Mouse (Mus musculus): ENCODE results near the gene Hoxc10. TPM values are rescaled to one million over a fixed set of nuclear protein-coding genes. Genes with fewer than 3 reads are reported as not detected.

Hoxc10 gene
- total and polyA plus RNA-seq, 2 experiments from 2014 or later = not detected

DNA sequence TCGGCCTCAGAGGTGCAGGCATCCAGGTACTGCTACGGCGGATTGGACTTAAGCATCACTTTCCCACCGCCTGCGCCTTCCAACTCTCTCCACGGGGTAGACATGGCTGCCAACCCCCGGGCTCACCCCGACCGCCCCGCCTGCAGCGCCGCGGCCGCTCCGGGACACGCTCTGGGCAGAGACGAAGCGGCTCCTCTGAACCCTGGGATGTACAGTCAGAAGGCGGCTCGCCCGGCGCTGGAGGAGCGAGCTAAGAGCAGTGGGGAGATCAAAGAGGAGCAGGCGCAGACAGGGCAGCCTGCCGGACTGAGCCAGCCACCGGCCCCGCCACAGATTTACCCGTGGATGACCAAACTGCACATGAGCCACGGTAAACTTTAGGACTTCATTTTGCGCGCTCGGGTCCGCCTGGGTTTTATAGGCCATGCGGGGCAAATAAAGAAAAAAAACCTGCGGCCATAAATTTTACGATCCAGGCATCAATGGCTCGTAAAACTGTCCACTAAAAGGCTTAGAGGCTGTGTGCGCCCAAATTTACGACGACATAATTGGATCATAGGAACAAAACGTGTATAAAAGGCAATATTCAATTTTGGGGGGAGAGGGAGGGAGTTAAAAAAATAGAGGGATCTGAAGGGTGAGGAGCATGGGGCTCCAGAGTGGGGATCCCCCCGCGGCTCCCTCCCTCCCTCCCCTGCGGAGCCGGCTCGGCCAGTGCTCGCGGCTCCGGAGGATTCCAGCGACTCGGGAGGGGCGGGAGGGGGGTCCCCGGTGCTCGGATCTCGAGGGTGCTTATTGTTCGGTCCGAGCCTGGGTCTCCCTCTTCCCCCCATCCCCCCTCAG is 47.8 kb downstream of the Hoxc10 start:
- DNase-seq (ENCODE audit: low spot score) = no peak
- no peak overlapping the region for H3K9ac ChIP-seq (replicated peaks; ENCODE audit: low read length, poor library complexity, severe bottlenecking)
- WGBS = under 1% methylated on average over 51 of the region's 57 CpGs
- no peak for TF ChIP-seq CTCF (IDR thresholded peaks at IDR 0.05)
- no peaks in the 10 kb centered on the region for H3K9me3 ChIP-seq (ENCODE audit: low read length)
- no peaks in the 10 kb centered on the region for H3K4me1 ChIP-seq (ENCODE audit: insufficient read depth, low read length)
- peaks cover 96% of the 10 kb centered on the region for H3K27me3 ChIP-seq (ENCODE audit: insufficient read depth, low read length)
- H3K4me3 ChIP-seq (ENCODE audit: low read depth, low read length) = 0 out of 2 replicates have a peak overlapping the region, but pooled peaks have one; percentile 1
- H3K27ac ChIP-seq (ENCODE audit: low read depth, low read length) = no peak overlapping the region
- no peaks in the 10 kb centered on the region for H3K36me3 ChIP-seq (ENCODE audit: insufficient read depth, low read length)
- H3K4me2 ChIP-seq (ENCODE audit: low read depth, low read length, poor library complexity, severe bottlenecking) = peak overlapping the region; percentile 16; the same call in 1 of the 2 replicates
- ATAC-seq (ENCODE audit: low FRiP score) = peak; percentile 23; the same call in 1 of the 2 replicates

DNA sequence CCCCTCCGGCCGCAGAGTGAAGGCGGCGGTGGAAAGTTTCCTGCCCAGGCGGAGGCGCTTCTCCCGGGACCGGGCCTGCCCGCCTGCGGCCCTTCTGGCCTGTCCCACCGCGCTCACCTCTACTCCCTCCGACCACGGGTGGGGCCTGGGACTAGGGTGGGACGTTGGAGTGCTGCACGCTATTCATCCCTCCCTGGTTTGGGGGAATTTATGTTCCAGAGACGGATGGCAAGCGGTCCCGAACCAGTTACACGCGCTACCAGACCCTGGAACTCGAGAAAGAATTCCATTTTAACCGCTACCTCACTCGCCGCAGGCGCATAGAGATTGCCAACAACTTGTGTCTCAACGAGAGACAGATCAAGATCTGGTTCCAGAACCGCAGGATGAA is 48.4 kb downstream of the Hoxc10 start:
- Histone ChIP-seq H3K9ac (replicated peaks; ENCODE audit: low read length, poor library complexity, severe bottlenecking) (no peak overlapping the region), H3K4me2 (ENCODE audit: low read depth, low read length, poor library complexity, severe bottlenecking) (no peak overlapping the region), H3K27me3 (ENCODE audit: insufficient read depth, low read length) (peaks cover 97% of the 10 kb centered on the region), H3K4me1 (ENCODE audit: insufficient read depth, low read length) (no peaks in the 10 kb centered on the region), H3K36me3 (ENCODE audit: insufficient read depth, low read length) (no peaks in the 10 kb centered on the region), H3K4me3 (ENCODE audit: low read depth, low read length) (no peak overlapping the region), H3K27ac (ENCODE audit: low read depth, low read length) (no peak overlapping the region), H3K9me3 (ENCODE audit: low read length) (no peaks in the 10 kb centered on the region)
- TF ChIP-seq CTCF (IDR thresholded peaks at IDR 0.05) = no peak
- ATAC-seq (ENCODE audit: low FRiP score) (no peak), DNase-seq (ENCODE audit: low spot score) (no peak)
- under 1% methylated on average over 20 of the region's 28 CpGs for WGBS

DNA sequence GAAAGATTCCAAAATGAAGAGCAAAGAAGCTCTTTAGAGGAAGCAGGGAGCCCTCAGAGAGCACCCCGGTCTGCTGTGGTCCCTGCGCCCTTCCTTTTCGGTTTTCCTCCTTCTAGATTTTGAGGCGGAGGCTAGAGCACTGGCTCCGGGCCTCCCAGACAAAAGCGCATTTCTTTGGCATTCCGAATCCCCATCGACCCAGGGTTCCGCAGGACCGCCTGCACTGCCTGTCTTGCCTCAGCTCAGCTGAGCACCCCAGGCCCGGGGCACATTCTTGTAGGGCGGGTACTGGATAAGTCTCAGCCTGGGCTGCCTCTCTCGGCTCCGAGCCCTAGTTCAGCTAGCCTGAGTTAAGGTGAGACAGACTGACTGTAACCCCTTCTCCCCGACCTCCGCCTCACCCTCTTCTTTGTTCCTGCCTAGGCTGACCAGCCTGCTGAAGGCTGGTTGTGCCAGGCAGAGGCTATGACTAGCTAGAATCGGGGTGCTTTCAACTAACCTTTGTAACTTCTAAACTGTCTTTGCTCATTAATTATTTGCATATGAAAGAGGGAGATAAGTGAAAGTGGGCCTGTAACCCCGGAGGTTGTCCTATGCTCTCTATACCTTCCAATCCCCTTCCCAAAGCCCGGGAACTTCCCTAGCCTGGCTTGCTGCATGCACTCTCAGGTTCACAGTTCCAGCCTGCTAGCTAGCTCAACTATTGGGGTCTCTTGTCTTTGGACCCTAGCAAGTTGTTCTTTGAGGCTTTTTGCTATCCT is 49.0 kb downstream of the Hoxc10 start:
- no peak overlapping the region for H3K4me2 ChIP-seq (ENCODE audit: low read depth, low read length, poor library complexity, severe bottlenecking)
- DNase-seq (ENCODE audit: low spot score) = no peak
- no peaks in the 10 kb centered on the region for H3K9me3 ChIP-seq (ENCODE audit: low read length)
- H3K27ac ChIP-seq (ENCODE audit: low read depth, low read length) = no peak overlapping the region
- H3K4me1 ChIP-seq (ENCODE audit: insufficient read depth, low read length) = no peaks in the 10 kb centered on the region
- H3K27me3 ChIP-seq (ENCODE audit: insufficient read depth, low read length) = peaks cover 97% of the 10 kb centered on the region
- no peak overlapping the region for H3K9ac ChIP-seq (replicated peaks; ENCODE audit: low read length, poor library complexity, severe bottlenecking)
- TF ChIP-seq CTCF (IDR thresholded peaks at IDR 0.05) = no peak
- no peak overlapping the region for H3K4me3 ChIP-seq (ENCODE audit: low read depth, low read length)
- 3% methylated on average over 19 of the region's 19 CpGs for WGBS
- ATAC-seq (ENCODE audit: low FRiP score) = no peak
- no peaks in the 10 kb centered on the region for H3K36me3 ChIP-seq (ENCODE audit: insufficient read depth, low read length)

DNA sequence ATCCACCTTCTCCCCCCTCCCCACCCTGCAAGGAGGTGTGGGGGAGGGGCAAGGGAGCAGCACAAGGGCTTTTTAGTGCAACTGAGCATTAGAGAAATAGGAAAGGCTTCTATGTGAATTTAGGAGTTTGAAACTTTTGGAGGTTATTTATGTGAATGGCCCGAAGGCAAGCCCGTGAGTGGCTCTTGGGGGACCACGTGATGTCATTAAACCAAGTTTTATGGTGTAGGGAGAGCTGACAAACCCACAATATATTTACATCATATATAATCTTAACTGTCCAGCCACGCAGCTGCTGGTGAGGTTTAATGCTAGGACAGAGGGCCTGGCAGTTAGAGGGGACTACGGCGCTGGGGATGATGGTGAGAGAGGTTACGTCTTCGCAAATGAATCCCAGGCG is 52.0 kb downstream of the Hoxc10 start, which contains the start of gene Hoxc4:
Gene Hoxc4 (plus strand): TSS at position 299 of the 400 bp plus-strand sequence.
- H3K4me3 ChIP-seq (ENCODE audit: low read depth, low read length) = no peak within 1 kb of the TSS
- WGBS = 9% methylated on average over 9 of the region's 9 CpGs
- DNase-seq (ENCODE audit: low spot score) = no peak
- no peaks in the 10 kb centered on the region for H3K36me3 ChIP-seq (ENCODE audit: insufficient read depth, low read length)
- H3K9ac ChIP-seq (replicated peaks; ENCODE audit: low read length, poor library complexity, severe bottlenecking) = no peak within 1 kb of the TSS
- no peaks in the 10 kb centered on the region for H3K9me3 ChIP-seq (ENCODE audit: low read length)
- TF ChIP-seq CTCF (IDR thresholded peaks at IDR 0.05) = no peak
- H3K27me3 ChIP-seq (ENCODE audit: insufficient read depth, low read length) = peaks cover 100% of the 10 kb centered on the region
- ATAC-seq (ENCODE audit: low FRiP score) = no peak
- no peaks in the 10 kb centered on the region for H3K4me1 ChIP-seq (ENCODE audit: insufficient read depth, low read length)
- no peak within 1 kb of the TSS for H3K27ac ChIP-seq (ENCODE audit: low read depth, low read length)
- H3K4me2 ChIP-seq (ENCODE audit: low read depth, low read length, poor library complexity, severe bottlenecking) = no peak within 1 kb of the TSS

DNA sequence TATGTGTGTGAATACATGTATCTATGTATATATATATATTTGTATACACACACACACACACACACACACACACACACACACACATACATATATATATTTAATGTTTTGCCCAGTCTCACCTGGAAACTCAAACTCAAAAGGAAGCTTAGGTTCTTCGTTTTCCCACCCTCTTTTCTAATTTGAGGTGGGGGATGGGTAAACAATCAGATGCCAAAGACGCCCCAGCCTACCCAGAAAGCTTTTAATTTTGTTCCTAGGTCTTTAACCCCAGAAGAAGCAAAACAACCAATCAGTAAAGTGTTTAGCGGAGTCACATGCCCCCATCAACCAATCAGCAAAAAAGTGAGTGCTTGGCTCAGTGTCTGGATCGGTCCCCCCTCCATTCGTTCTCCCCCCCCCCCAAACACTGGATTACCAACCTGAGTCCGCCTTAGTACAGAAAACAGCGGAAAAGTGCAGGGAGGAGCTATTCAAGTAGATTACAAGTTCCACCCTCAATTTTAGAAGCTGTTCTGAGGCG is 54.4 kb downstream of the Hoxc10 start:
- Histone ChIP-seq H3K4me2 (ENCODE audit: low read depth, low read length, poor library complexity, severe bottlenecking) (no peak overlapping the region), H3K9me3 (ENCODE audit: low read length) (no peaks in the 10 kb centered on the region), H3K27me3 (ENCODE audit: insufficient read depth, low read length) (peaks cover 99% of the 10 kb centered on the region), H3K36me3 (ENCODE audit: insufficient read depth, low read length) (no peaks in the 10 kb centered on the region), H3K9ac (replicated peaks; ENCODE audit: low read length, poor library complexity, severe bottlenecking) (no peak overlapping the region), H3K4me1 (ENCODE audit: insufficient read depth, low read length) (no peaks in the 10 kb centered on the region), H3K4me3 (ENCODE audit: low read depth, low read length) (no peak overlapping the region), H3K27ac (ENCODE audit: low read depth, low read length) (no peak overlapping the region)
- ATAC-seq (ENCODE audit: low FRiP score) = no peak
- 3% methylated on average over 8 of the region's 8 CpGs for WGBS
- TF ChIP-seq CTCF (IDR thresholded peaks at IDR 0.05) = no peak
- DNase-seq (ENCODE audit: low spot score) = no peak

MicroRNAs encoded within 50 kb of the gene (microRNA counts, 519-probe panel; counts per million panel counts)
- microRNA mmu-miR-615-3p (528 counts per million, percentile 58 among the panel's probes with 10 or more counts), microRNA mmu-miR-615-5p (528 counts per million, percentile 58 among the panel's probes with 10 or more counts)

Small RNAs within 50 kb of the gene (microRNA-seq; reads per million reads assigned to microRNA genes)
- gene Mir196a-2 (ENCODE audit: borderline number of aligned reads) (not detected), gene Mir615 (ENCODE audit: borderline number of aligned reads) (23.8 reads per million, percentile 30 among the genes with 10 or more reads in this experiment)

Other genes starting within 250 kb of the Hoxc10 start
- gene Calcoco1, start 244.6 kb upstream of the Hoxc10 start, total RNA-seq (2014; rRNA removed) = 34.4 and 34.7 TPM in 2 replicates
- gene Calcoco1, start 244.6 kb upstream of the Hoxc10 start, polyA plus RNA-seq (2015; fragmentation: Nextera tagmentation; extraction: Ambion mirVana) = 27.1 and 27.2 TPM in 2 replicates
- 0.16 TPM in 1 of 2 replicates, not detected in the other for gene Hoxc13, start 45.7 kb upstream of the Hoxc10 start, total RNA-seq (2014; rRNA removed)
- not detected in 2 replicates for gene Hoxc13, start 45.7 kb upstream of the Hoxc10 start, polyA plus RNA-seq (2015; fragmentation: Nextera tagmentation; extraction: Ambion mirVana)
- gene Hoxc12, start 30.0 kb upstream of the Hoxc10 start, total RNA-seq (2014; rRNA removed) = not detected in 2 replicates
- not detected in 2 replicates for gene Hoxc12, start 30.0 kb upstream of the Hoxc10 start, polyA plus RNA-seq (2015; fragmentation: Nextera tagmentation; extraction: Ambion mirVana)
- gene Hoxc11, start 12.4 kb upstream of the Hoxc10 start, total RNA-seq (2014; rRNA removed) = not detected in 2 replicates
- gene Hoxc11, start 12.4 kb upstream of the Hoxc10 start, polyA plus RNA-seq (2015; fragmentation: Nextera tagmentation; extraction: Ambion mirVana) = not detected in 2 replicates
- 0.88 TPM in 1 of 2 replicates, not detected in the other for gene Hoxc5, start 647 bp downstream of the Hoxc10 start, total RNA-seq (2014; rRNA removed)
- gene Hoxc5, start 647 bp downstream of the Hoxc10 start, polyA plus RNA-seq (2015; fragmentation: Nextera tagmentation; extraction: Ambion mirVana) = not detected in 2 replicates
- gene Hoxc9, start 9.6 kb downstream of the Hoxc10 start, total RNA-seq (2014; rRNA removed) = not detected in 2 replicates
- gene Hoxc9, start 9.6 kb downstream of the Hoxc10 start, polyA plus RNA-seq (2015; fragmentation: Nextera tagmentation; extraction: Ambion mirVana) = not detected in 2 replicates
- not detected in 2 replicates for gene Hoxc8, start 23.8 kb downstream of the Hoxc10 start, total RNA-seq (2014; rRNA removed)
- not detected in 2 replicates for gene Hoxc8, start 23.8 kb downstream of the Hoxc10 start, polyA plus RNA-seq (2015; fragmentation: Nextera tagmentation; extraction: Ambion mirVana)
- not detected in 2 replicates for gene Hoxc6, start 31.5 kb downstream of the Hoxc10 start, total RNA-seq (2014; rRNA removed)
- not detected in 2 replicates for gene Hoxc6, start 31.5 kb downstream of the Hoxc10 start, polyA plus RNA-seq (2015; fragmentation: Nextera tagmentation; extraction: Ambion mirVana)
- gene Hoxc4, start 52.1 kb downstream of the Hoxc10 start, total RNA-seq (2014; rRNA removed) = 2.2 TPM in 1 of 2 replicates, not detected in the other
- gene Hoxc4, start 52.1 kb downstream of the Hoxc10 start, polyA plus RNA-seq (2015; fragmentation: Nextera tagmentation; extraction: Ambion mirVana) = not detected in 2 replicates
- gene Smug1, start 200.3 kb downstream of the Hoxc10 start, total RNA-seq (2014; rRNA removed) = 33.2 and 42.9 TPM in 2 replicates
- gene Smug1, start 200.3 kb downstream of the Hoxc10 start, polyA plus RNA-seq (2015; fragmentation: Nextera tagmentation; extraction: Ambion mirVana) = 13.6 and 14.1 TPM in 2 replicates